Mouse (Mus musculus) myocyte (in vitro differentiated cells): ENCODE measurements around the gene Bex1. TPM values are rescaled to one million over a fixed set of nuclear protein-coding genes. Genes with fewer than 3 reads are reported as not detected.
"Not testable (repeated sequence)": the region's sequence is repeated elsewhere in the genome, so short reads cannot be mapped to it uniquely, and the experiment has no call there.

ENCODE experiments used
- H3K27me3 ChIP-seq: one replicate; pipeline ENCODE4 v1.6.1; 2011; ENCODE audit not compliant: control insufficient read depth, insufficient read depth, insufficient read length
- H3K36me3 ChIP-seq: one replicate; pipeline ENCODE4 v1.6.1; 2011; ENCODE audit not compliant: control insufficient read depth, insufficient read depth
- H3K4me2 ChIP-seq: one replicate; pipeline ENCODE4 v1.6.1; 2011; ENCODE audit warnings: low read depth, control low read depth
- H3K4me3 ChIP-seq: one replicate; pipeline ENCODE4 v1.5.1; 2011; ENCODE audit warnings: mild to moderate bottlenecking, control low read depth, moderate library complexity
- H3K79me2 ChIP-seq: one replicate; pipeline ENCODE4 v1.6.1; 2011; ENCODE audit not compliant: control insufficient read depth, insufficient read depth
- H3ac ChIP-seq: one replicate; pipeline ENCODE4 v1.6.1; 2011; ENCODE audit not compliant: control insufficient read depth, insufficient read length
- CEBPB ChIP-seq: IDR thresholded peaks from 2 replicates; pipeline ENCODE4 v1.6.1; 2011; ENCODE audit warnings: mild to moderate bottlenecking, moderate library complexity; ENCODE audit not compliant: poor library complexity, insufficient read depth, severe bottlenecking
- E2F4 ChIP-seq: IDR thresholded peaks from one replicate; pipeline ENCODE4 v1.6.1; 2011; ENCODE audit warnings: mild to moderate bottlenecking, control low read depth, moderate library complexity; ENCODE audit not compliant: insufficient read depth
- MAX ChIP-seq: IDR thresholded peaks from one replicate; pipeline ENCODE4 v1.6.1; 2011; ENCODE audit warnings: low read depth, mild to moderate bottlenecking, control low read depth
- MYOD1 ChIP-seq, 3 experiments: IDR thresholded peaks; one replicate each; pipeline ENCODE4 v1.6.1; 2011; ENCODE audit warnings: control low read depth in 2 of 3, low read depth in 2 of 3, mild to moderate bottlenecking in 2 of 3, moderate library complexity in 1 of 3; ENCODE audit not compliant: insufficient read length in 2 of 3, control insufficient read depth in 1 of 3
- MYOG ChIP-seq, 3 experiments: IDR thresholded peaks; one replicate each; pipeline ENCODE4 v1.6.1; 2011; ENCODE audit warnings: control low read depth in 2 of 3, low read depth in 2 of 3, mild to moderate bottlenecking in 2 of 3; ENCODE audit not compliant: insufficient read length in 2 of 3, control insufficient read depth in 1 of 3, insufficient read depth in 1 of 3
- POLR2A ChIP-seq: IDR thresholded peaks from one replicate; pipeline ENCODE4 v1.6.1; 2011; ENCODE audit warnings: low read depth, mild to moderate bottlenecking, control low read depth, moderate library complexity; ENCODE audit not compliant: insufficient read length
- POLR2AphosphoS2 ChIP-seq: IDR thresholded peaks from one replicate; pipeline ENCODE4 v1.6.1; 2011; ENCODE audit warnings: low read depth, control low read depth; ENCODE audit not compliant: insufficient read length
- REST ChIP-seq: IDR thresholded peaks from one replicate; pipeline ENCODE4 v1.6.1; 2011; ENCODE audit warnings: mild to moderate bottlenecking, control low read depth, moderate library complexity; ENCODE audit not compliant: insufficient read depth, insufficient read length
- SRF ChIP-seq: IDR thresholded peaks from one replicate; pipeline ENCODE4 v1.6.1; 2011; ENCODE audit warnings: low read depth; ENCODE audit not compliant: control insufficient read depth, insufficient read length
- TCF12 ChIP-seq: IDR thresholded peaks from one replicate; pipeline ENCODE4 v1.6.1; 2011; ENCODE audit warnings: mild to moderate bottlenecking, control low read depth; ENCODE audit not compliant: poor library complexity, insufficient read depth, severe bottlenecking
- TCF3 ChIP-seq: IDR thresholded peaks from one replicate; pipeline ENCODE4 v1.6.1; 2011; ENCODE audit warnings: low read depth, control low read depth; ENCODE audit not compliant: insufficient read length
- USF1 ChIP-seq: IDR thresholded peaks from one replicate; pipeline ENCODE4 v1.6.1; 2011; ENCODE audit warnings: low read depth, mild to moderate bottlenecking, control low read depth, moderate library complexity
- polyA plus RNA-seq: library from polyadenylated mRNA; unstranded; fragments of >200 nt; fragmentation: generic; extraction: Trizol; gene quantifications from one replicate; pipeline ENCODE4 v1.2.1, GENCODE M21; 2012; ENCODE audit warnings: missing spikeins

Bex1 gene
- 12.6 TPM for polyA plus RNA-seq

DNA sequence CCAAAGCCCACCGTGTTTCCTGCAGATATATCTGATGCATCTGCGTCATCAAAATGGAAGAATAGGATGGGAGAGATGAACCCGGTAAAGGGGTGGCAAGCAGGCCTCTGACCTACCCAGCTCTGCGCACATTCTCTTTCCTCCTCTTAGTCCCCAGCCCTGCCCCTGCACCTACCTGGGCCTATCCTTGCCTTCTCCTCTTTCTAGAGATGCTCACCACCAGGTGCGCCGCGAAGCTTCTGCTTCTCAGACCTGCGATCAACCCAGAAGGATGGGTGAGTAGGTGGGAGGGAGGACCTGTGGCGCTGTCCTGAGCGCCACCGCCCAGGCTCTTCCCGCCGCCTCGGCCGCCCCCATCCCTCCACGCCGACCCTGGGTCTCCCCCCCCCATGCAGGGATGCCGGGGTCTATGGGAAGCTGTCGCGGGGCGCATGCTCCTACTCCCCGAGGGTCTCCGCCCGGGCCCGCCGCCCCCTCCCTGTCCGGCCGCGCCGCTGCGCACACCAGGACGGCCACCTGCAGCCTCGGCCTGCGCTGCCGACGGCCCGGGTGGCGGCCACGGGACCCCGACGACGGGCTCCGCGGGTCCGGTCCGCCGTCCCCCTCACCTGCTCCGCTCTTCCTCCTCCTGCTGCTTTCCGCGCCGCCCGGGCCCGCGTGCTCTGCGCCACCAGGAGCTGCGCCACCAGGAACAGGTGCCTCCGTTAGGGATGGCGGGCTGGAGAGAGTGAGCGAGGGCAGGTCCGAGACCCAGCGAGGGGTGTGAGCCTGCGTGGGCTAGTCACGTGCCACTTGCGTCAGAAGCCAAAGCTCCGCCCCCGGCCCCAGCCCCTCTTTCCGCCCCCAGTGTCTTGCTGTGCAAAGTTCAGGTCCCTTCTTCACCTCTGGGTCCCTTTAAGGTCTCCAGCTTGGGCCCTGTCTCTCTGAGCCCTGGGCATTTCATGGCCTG lies at the start of gene Bex1, which contains the start of gene Tceal7:
TSS of gene Bex1 (minus strand) at position 785 of the 949 bp plus-strand sequence.
TSS of gene Tceal7 (plus strand) at position 51 of the 949 bp plus-strand sequence.
- H3K4me3 ChIP-seq, H3K27me3 ChIP-seq, H3K36me3 ChIP-seq, H3K79me2 ChIP-seq, H3ac ChIP-seq, H3K4me2 ChIP-seq: not testable (repeated sequence)

- Histone ChIP-seq H3K79me2 (no peaks in the 10 kb centered on the region), H3K27me3 (no peaks in the 10 kb centered on the region), H3K4me3 (no peak overlapping the region), H3ac (no peak overlapping the region), H3K36me3 (peaks cover 3% of the 10 kb centered on the region), H3K4me2 (no peak overlapping the region)
- TF ChIP-seq SRF (no peak), POLR2A (no peak), MYOG (IDR thresholded peaks at IDR 0.05; ENCODE audit: control insufficient read depth in 1 of 3, insufficient read depth in 1 of 3, insufficient read length in 2 of 3, low read depth in 2 of 3) (no peak), TCF12 (no peak), POLR2AphosphoS2 (no peak), MYOD1 (IDR thresholded peaks at IDR 0.05; ENCODE audit: control insufficient read depth in 1 of 3, insufficient read length in 2 of 3, low read depth in 2 of 3) (no peak), CEBPB (no peak), E2F4 (no peak)
Observed at GRCm38 (mm10) chrX:136252023-136252729, 36.9 kb upstream of the Bex1 start.

DNA sequence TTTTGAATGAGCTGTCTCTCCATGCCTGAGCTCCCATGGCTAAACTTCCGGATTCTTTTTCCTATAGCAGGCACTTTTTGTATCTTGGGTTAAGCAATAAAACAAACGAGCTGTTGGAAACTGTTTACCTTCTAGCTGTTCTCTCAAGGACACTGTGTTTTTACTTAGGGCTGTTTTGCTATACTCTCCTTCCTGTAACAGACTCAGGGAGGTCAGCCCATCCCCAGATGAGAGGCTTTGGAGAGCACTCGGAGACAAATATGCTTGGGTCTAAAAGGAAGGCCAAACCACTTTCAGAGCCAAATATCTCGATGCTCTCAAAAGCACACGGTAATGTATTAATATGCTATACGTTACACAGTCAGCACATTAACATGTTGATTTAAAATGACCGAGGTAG lies 34.4 kb upstream of the Bex1 start:
- Histone ChIP-seq H3ac (no peak overlapping the region), H3K4me2 (no peak overlapping the region), H3K4me3 (no peak overlapping the region), H3K27me3 (no peaks in the 10 kb centered on the region), H3K36me3 (peaks cover 5% of the 10 kb centered on the region), H3K79me2 (peaks cover 7% of the 10 kb centered on the region)
- TF ChIP-seq MYOG (IDR thresholded peaks at IDR 0.05; ENCODE audit: control insufficient read depth in 1 of 3, insufficient read depth in 1 of 3, insufficient read length in 2 of 3, low read depth in 2 of 3) (no peak), E2F4 (no peak), SRF (no peak), MYOD1 (IDR thresholded peaks at IDR 0.05; ENCODE audit: control insufficient read depth in 1 of 3, insufficient read length in 2 of 3, low read depth in 2 of 3) (no peak), CEBPB (no peak), USF1 (no peak), POLR2A (no peak), TCF3 (no peak), TCF12 (no peak), REST (no peak), POLR2AphosphoS2 (no peak), MAX (no peak)

GRCm38 (mm10) chrX:136248811-136249210 lies 33.5 kb upstream of the Bex1 start:
- no peaks in the 10 kb centered on the region for H3K27me3 ChIP-seq
- H3K4me2 ChIP-seq = no peak overlapping the region
- H3K36me3 ChIP-seq = peaks cover 5% of the 10 kb centered on the region
- peaks cover 7% of the 10 kb centered on the region for H3K79me2 ChIP-seq
- H3K4me3 ChIP-seq = no peak overlapping the region
- H3ac ChIP-seq = no peak overlapping the region
- TF ChIP-seq POLR2A = no peak
- TF ChIP-seq TCF12 = no peak

GRCm38 (mm10) chrX:136245521-136246071 lies 30.3 kb upstream of the Bex1 start:
- peak overlapping the region; percentile 52 for H3K4me2 ChIP-seq
- H3K4me3 ChIP-seq = peak overlapping the region; percentile 74
- H3K27me3 ChIP-seq = no peaks in the 10 kb centered on the region
- H3K79me2 ChIP-seq = peaks cover 7% of the 10 kb centered on the region
- no peak overlapping the region for H3ac ChIP-seq
- peaks cover 5% of the 10 kb centered on the region for H3K36me3 ChIP-seq
- TF ChIP-seq MAX (no peak), SRF (no peak), MYOG (IDR thresholded peaks at IDR 0.05; ENCODE audit: control insufficient read depth in 1 of 3, insufficient read depth in 1 of 3, insufficient read length in 2 of 3, low read depth in 2 of 3) (no peak), USF1 (no peak), REST (no peak), TCF3 (no peak), POLR2A (no peak), MYOD1 (IDR thresholded peaks at IDR 0.05; ENCODE audit: control insufficient read depth in 1 of 3, insufficient read length in 2 of 3, low read depth in 2 of 3) (no peak), TCF12 (no peak)
